Mouse (Mus musculus) heart, embryonic 15.5 days (tissue): ENCODE measurements around the gene Rnf216. TPM values are rescaled to one million over a fixed set of nuclear protein-coding genes. Genes with fewer than 3 reads are reported as not detected.

Experiments
- ATAC-seq: fragments of 200-750 bp; cut with Nextera tagmentation; replicated peaks from 2 replicates; pipeline ENCODE4 v1.8.0; 2017; ENCODE audit warnings: low read depth, moderate TSS enrichment; ENCODE audit not compliant: insufficient number of reproducible peaks, insufficient read depth, low FRiP score
- H3K27ac ChIP-seq: fragments of 300-500 bp; sonication (generic); 2 replicates; pipeline ENCODE4 v1.5.1; 2015; ENCODE audit warnings: mild to moderate bottlenecking, inconsistent platforms
- H3K27me3 ChIP-seq: fragments of 300-500 bp; sonication (generic); 2 replicates; pipeline ENCODE4 v1.6.1; 2015; ENCODE audit warnings: inconsistent platforms
- H3K36me3 ChIP-seq: fragments of 300-500 bp; sonication (generic); 2 replicates; pipeline ENCODE4 v1.6.1; 2015; ENCODE audit warnings: mild to moderate bottlenecking, inconsistent platforms
- H3K4me1 ChIP-seq: fragments of 300-500 bp; sonication (generic); replicated peaks from 2 replicates; pipeline ENCODE4 v1.6.1; 2015; ENCODE audit warnings: inconsistent platforms
- H3K4me2 ChIP-seq: fragments of 300-500 bp; sonication (generic); 2 replicates; pipeline ENCODE4 v1.6.1; 2015; ENCODE audit warnings: inconsistent platforms, mild to moderate bottlenecking, moderate library complexity
- H3K4me3 ChIP-seq: fragments of 300-500 bp; sonication (generic); 2 replicates; pipeline ENCODE4 v1.5.1; 2015; ENCODE audit warnings: mild to moderate bottlenecking, inconsistent platforms
- H3K9ac ChIP-seq: fragments of 300-500 bp; sonication (generic); 2 replicates; pipeline ENCODE4 v1.6.1; 2015; ENCODE audit warnings: mild to moderate bottlenecking, inconsistent platforms
- H3K9me3 ChIP-seq: fragments of 300-500 bp; sonication (generic); replicated peaks from 2 replicates; pipeline ENCODE4 v1.6.1; 2016; ENCODE audit warnings: inconsistent platforms
- WGBS: fragments of 180-500 bp; shearing (Covaris S2); methylation state at CpG from one replicate; pipeline ENCODE4 v1.1.7; 2015; ENCODE audit warnings: mixed read lengths; 5-methylcytosine and 5-hydroxymethylcytosine counted together
- polyA plus RNA-seq: library from polyadenylated mRNA; unstranded; fragments of >200 nt; fragmentation: Nextera tagmentation; extraction: Ambion mirVana; gene quantifications from 2 replicates; pipeline ENCODE4 v1.2.1, GENCODE M21; 2015

Gene Rnf216
- polyA plus RNA-seq, 1 experiment from 2014 or later: 23.9 TPM

- H3K4me2 ChIP-seq: no peak overlapping the region
- H3K4me1 ChIP-seq: no peaks in the 10 kb centered on the region
- H3K9ac ChIP-seq: no peak overlapping the region
- H3K27ac ChIP-seq: no peak overlapping the region
- 35% methylated on average over 13 of the region's 13 CpGs for WGBS
- no peaks in the 10 kb centered on the region for H3K27me3 ChIP-seq
- no peak overlapping the region for H3K4me3 ChIP-seq
- no peak for ATAC-seq
- no peaks in the 10 kb centered on the region for H3K9me3 ChIP-seq
- H3K36me3 ChIP-seq: no peaks in the 10 kb centered on the region
Observed at GRCm38 (mm10) chr5:143132935-143133514, 20.2 kb upstream of the Rnf216 start.

DNA sequence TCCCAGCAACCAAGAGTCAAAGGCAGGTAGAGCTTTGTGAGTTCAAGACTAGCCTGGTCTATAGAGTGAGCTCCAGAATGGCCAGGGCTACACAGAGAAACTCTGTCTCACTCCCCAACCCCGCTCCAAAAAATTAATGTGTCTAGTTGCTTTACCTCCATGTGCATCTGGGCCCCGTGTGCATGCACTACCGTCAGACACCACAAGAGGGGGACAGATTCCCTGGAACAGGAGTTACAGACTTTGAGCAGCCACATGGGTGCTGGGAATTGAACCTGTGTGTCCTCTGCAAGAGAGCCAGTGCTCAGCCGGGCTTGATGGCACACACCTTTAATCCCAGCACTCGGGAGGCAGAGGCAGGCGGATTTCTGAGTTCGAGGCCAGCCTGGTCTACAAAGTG, 17.5 kb upstream of the Rnf216 start:
- no peak overlapping the region for H3K4me3 ChIP-seq
- H3K4me1 ChIP-seq: peaks cover 4% of the 10 kb centered on the region; the same call in 1 of the 2 replicates
- H3K36me3 ChIP-seq: no peaks in the 10 kb centered on the region
- no peak overlapping the region for H3K27ac ChIP-seq
- H3K9ac ChIP-seq: no peak overlapping the region
- 90% methylated on average over 7 of the region's 7 CpGs for WGBS
- no peak for ATAC-seq
- no peak overlapping the region for H3K4me2 ChIP-seq
- H3K9me3 ChIP-seq: no peaks in the 10 kb centered on the region
- no peaks in the 10 kb centered on the region for H3K27me3 ChIP-seq

DNA sequence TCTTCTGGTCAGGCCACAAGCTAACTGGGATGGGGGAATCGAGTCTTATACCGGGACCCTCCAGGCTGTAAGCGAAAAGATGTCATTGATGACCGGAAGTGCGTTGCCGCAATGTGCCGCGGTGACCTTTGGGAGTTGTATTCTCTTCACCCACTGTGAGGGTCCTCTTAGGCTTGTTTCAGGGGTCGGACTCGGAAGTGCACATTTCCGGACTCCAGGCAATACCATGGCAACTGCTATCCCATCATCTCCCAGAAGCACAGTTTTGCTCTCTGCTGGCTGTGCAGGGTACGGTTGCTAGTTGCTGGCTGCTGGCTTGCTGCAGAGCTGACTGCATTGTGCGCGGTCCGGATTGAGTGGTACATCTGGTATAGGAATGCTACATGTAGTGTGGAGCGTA, 16.3 kb upstream of the Rnf216 start:
- H3K9ac ChIP-seq: no peak overlapping the region
- WGBS: 93% methylated on average over 16 of the region's 16 CpGs
- no peak overlapping the region for H3K4me3 ChIP-seq
- H3K4me2 ChIP-seq: no peak overlapping the region
- peaks cover 4% of the 10 kb centered on the region; the same call in 1 of the 2 replicates for H3K4me1 ChIP-seq
- H3K36me3 ChIP-seq: no peaks in the 10 kb centered on the region
- no peaks in the 10 kb centered on the region for H3K27me3 ChIP-seq
- H3K27ac ChIP-seq: no peak overlapping the region
- no peak for ATAC-seq
- no peaks in the 10 kb centered on the region for H3K9me3 ChIP-seq

DNA sequence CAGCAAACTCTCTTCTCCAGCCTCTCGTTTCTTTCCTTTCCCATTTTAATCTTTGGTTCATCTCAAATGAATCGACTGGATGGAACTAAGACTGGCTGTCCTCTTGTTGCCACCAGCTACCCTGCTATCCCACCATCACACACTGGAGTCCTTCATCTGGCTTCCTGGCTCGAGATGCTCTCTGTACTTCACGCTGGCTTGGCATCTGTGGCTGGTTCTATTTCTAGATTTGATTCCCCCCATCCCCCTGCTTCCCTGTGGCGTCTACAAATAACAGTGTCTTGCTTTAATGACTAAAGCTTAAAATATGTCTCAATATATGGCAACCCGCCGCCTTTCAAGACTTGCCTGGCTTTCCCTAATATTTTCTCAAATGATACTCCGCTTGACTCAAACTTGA, 15.0 kb upstream of the Rnf216 start:
- no peaks in the 10 kb centered on the region for H3K9me3 ChIP-seq
- H3K4me3 ChIP-seq: no peak overlapping the region
- H3K9ac ChIP-seq: no peak overlapping the region
- H3K4me1 ChIP-seq: peaks cover 4% of the 10 kb centered on the region; the same call in 1 of the 2 replicates
- H3K27me3 ChIP-seq: no peaks in the 10 kb centered on the region
- ATAC-seq: no peak
- H3K27ac ChIP-seq: no peak overlapping the region
- H3K36me3 ChIP-seq: no peaks in the 10 kb centered on the region
- no peak overlapping the region for H3K4me2 ChIP-seq
- WGBS: 59% methylated on average over 8 of the region's 8 CpGs

DNA sequence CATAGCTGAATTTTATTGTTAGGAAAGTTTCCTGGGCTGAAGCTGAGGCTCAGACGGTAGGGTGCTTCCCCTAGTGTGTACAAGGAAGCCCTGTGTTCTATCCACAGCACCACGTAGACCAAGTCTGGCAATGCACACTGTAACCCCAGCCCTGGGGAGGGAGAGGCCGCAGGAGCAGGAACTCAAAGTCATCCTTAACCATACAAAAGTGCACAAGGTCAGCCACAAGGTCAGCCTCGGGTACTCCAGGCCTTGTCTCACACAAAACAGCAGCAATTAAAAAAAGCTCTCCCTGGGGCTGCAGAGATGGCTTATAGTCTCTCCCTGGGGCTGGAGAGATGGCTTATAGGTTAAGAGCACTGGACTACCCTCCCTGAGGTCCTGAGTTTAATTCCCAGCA, 14.1 kb upstream of the Rnf216 start:
- H3K9ac ChIP-seq: no peak overlapping the region
- no peak overlapping the region for H3K4me2 ChIP-seq
- H3K27ac ChIP-seq: no peak overlapping the region
- no peaks in the 10 kb centered on the region for H3K9me3 ChIP-seq
- no peaks in the 10 kb centered on the region for H3K36me3 ChIP-seq
- no peaks in the 10 kb centered on the region for H3K27me3 ChIP-seq
- no peak for ATAC-seq
- no peak overlapping the region for H3K4me3 ChIP-seq
- H3K4me1 ChIP-seq: peaks cover 4% of the 10 kb centered on the region; the same call in 1 of the 2 replicates
- WGBS: 60% methylated on average over 4 of the region's 4 CpGs

- Histone ChIP-seq H3K9me3 (no peaks in the 10 kb centered on the region), H3K27ac (no peak overlapping the region), H3K36me3 (no peaks in the 10 kb centered on the region), H3K4me3 (no peak overlapping the region), H3K27me3 (no peaks in the 10 kb centered on the region), H3K4me2 (no peak overlapping the region), H3K9ac (no peak overlapping the region), H3K4me1 (peaks cover 4% of the 10 kb centered on the region; the same call in 1 of the 2 replicates)
- ATAC-seq: no peak
- 91% methylated on average over 9 of the region's 9 CpGs for WGBS
Observed at GRCm38 (mm10) chr5:143126089-143126488, 13.3 kb upstream of the Rnf216 start.

GRCm38 (mm10) chr5:143125601-143126000, 12.8 kb upstream of the Rnf216 start:
- Histone ChIP-seq H3K27me3 (no peaks in the 10 kb centered on the region), H3K27ac (no peak overlapping the region), H3K9me3 (no peaks in the 10 kb centered on the region), H3K4me3 (no peak overlapping the region), H3K36me3 (no peaks in the 10 kb centered on the region), H3K4me2 (no peak overlapping the region), H3K9ac (no peak overlapping the region), H3K4me1 (peaks cover 4% of the 10 kb centered on the region; the same call in 1 of the 2 replicates)
- WGBS: 66% methylated on average over 7 of the region's 7 CpGs
- ATAC-seq: no peak

- ATAC-seq: no peak
- no peaks in the 10 kb centered on the region for H3K9me3 ChIP-seq
- H3K36me3 ChIP-seq: no peaks in the 10 kb centered on the region
- H3K9ac ChIP-seq: no peak overlapping the region
- H3K4me1 ChIP-seq: peaks cover 4% of the 10 kb centered on the region; the same call in 1 of the 2 replicates
- H3K27ac ChIP-seq: no peak overlapping the region
- H3K27me3 ChIP-seq: no peaks in the 10 kb centered on the region
- H3K4me3 ChIP-seq: no peak overlapping the region
- 71% methylated on average over 4 of the region's 4 CpGs for WGBS
- H3K4me2 ChIP-seq: no peak overlapping the region
Observed at GRCm38 (mm10) chr5:143124805-143125378, 12.1 kb upstream of the Rnf216 start.

- Histone ChIP-seq H3K36me3 (no peaks in the 10 kb centered on the region), H3K27ac (no peak overlapping the region), H3K4me2 (no peak overlapping the region), H3K4me3 (no peak overlapping the region), H3K9me3 (no peaks in the 10 kb centered on the region), H3K4me1 (peaks cover 2% of the 10 kb centered on the region; the same call in 1 of the 2 replicates), H3K9ac (no peak overlapping the region), H3K27me3 (no peaks in the 10 kb centered on the region)
- no peak for ATAC-seq
- WGBS: 47% methylated on average over 1 of the region's 1 CpGs
Observed at GRCm38 (mm10) chr5:143122673-143123072, 9.9 kb upstream of the Rnf216 start.

DNA sequence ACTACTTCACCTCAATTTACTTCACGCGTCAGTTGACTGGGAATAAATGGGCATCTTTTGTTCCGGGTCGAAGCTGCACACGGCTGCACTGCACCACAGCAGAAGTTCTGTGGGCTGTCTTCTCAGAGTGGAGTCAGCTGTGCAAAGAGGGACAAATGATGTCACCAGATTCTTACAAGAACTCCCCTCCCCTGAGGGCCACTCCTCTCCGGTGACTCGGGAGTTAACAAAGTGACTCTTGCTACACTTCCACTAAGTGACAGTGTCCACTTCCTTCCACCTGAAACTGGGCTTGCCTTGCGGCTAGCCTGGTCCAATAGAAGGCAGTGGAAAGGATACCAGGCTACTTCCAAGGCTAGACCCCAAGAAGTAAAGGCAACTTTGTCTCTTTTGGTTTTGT, 9.3 kb upstream of the Rnf216 start:
- Histone ChIP-seq H3K27me3 (no peaks in the 10 kb centered on the region), H3K4me2 (no peak overlapping the region), H3K9me3 (no peaks in the 10 kb centered on the region), H3K36me3 (no peaks in the 10 kb centered on the region), H3K27ac (no peak overlapping the region), H3K9ac (no peak overlapping the region), H3K4me3 (no peak overlapping the region), H3K4me1 (no peaks in the 10 kb centered on the region)
- ATAC-seq: no peak
- WGBS: 76% methylated on average over 8 of the region's 8 CpGs

- Histone ChIP-seq H3K4me1 (peaks cover 28% of the 10 kb centered on the region), H3K27me3 (no peaks in the 10 kb centered on the region), H3K9me3 (no peaks in the 10 kb centered on the region), H3K4me2 (no peak overlapping the region), H3K27ac (no peak overlapping the region), H3K4me3 (no peak overlapping the region), H3K9ac (no peak overlapping the region), H3K36me3 (no peaks in the 10 kb centered on the region)
- no peak for ATAC-seq
- 80% methylated on average over 3 of the region's 3 CpGs for WGBS
Observed at GRCm38 (mm10) chr5:143106842-143107241, 6.0 kb downstream of the Rnf216 start.

DNA sequence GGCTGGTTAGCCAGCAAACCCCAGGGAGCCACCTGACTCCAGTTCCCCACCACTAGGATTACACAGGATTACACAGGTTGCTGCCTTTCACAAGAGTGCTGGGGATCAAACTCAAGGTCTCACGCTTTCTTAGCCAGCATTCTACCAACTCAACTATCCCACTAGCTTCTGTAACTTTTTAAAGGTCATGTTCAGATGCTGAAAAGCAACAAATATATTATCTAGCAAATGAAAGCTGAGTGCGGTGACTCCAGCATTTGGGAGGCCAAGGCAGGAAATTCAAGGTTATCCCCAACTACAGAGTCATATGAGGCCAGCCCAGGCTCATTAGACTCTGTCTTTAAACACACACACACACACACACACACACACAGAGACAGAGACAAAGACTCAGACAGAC, 9.6 kb downstream of the Rnf216 start:
- WGBS: 88% methylated on average over 2 of the region's 2 CpGs
- Histone ChIP-seq H3K4me1 (peaks cover 10% of the 10 kb centered on the region), H3K27ac (no peak overlapping the region), H3K4me3 (no peak overlapping the region), H3K36me3 (no peaks in the 10 kb centered on the region), H3K9me3 (no peaks in the 10 kb centered on the region), H3K27me3 (no peaks in the 10 kb centered on the region), H3K9ac (no peak overlapping the region), H3K4me2 (no peak overlapping the region)
- ATAC-seq: no peak
